Mouse (Mus musculus): ENCODE data around the gene Srl.

- no peak for TF ChIP-seq POLR2A (IDR thresholded peaks at IDR 0.05; ENCODE audit: borderline replicate concordance, extremely low read depth, low read depth, low read length)
- TF ChIP-seq CTCF (IDR thresholded peaks at IDR 0.05; ENCODE audit: insufficient read depth, low read length) = no peak
These were observed 29.1 kb upstream of the Srl start for GRCm38 (mm10) chr16:4570737-4571136.
